Mouse (Mus musculus) CH12.LX (cell line): ENCODE measurements at regions not wholly inside any gene's neighbourhood (a gene's known extent, or its start where the extent isn't known, plus 50 kb on each side); places are given as distances from the start of the nearest gene placed in this dataset.

Source experiments
- CTCF ChIP-seq, 2 experiments: IDR thresholded peaks in 1 of 2; conservative IDR thresholded peaks in 1 of 2; 2 replicates each; pipeline ENCODE4 v1.5.1; 2011 to 2012; ENCODE audit warnings: low read depth in 2 of 2, low read length in 2 of 2, improper control_type of control experiment in 1 of 2, inconsistent platforms in 1 of 2, mild to moderate bottlenecking in 1 of 2, moderate library complexity in 1 of 2
- EP300 ChIP-seq: IDR thresholded peaks from 2 replicates; pipeline ENCODE4 v1.6.1; 2011; ENCODE audit warnings: low read length, improper control_type of control experiment
- HCFC1 ChIP-seq: IDR thresholded peaks from 2 replicates; pipeline ENCODE4 v1.6.1; 2012; ENCODE audit warnings: low read depth, mild to moderate bottlenecking, inconsistent platforms, low read length, improper control_type of control experiment
- MEF2A ChIP-seq: IDR thresholded peaks from 2 replicates; pipeline ENCODE4 v1.6.1; 2014; ENCODE audit warnings: low read depth, mild to moderate bottlenecking, inconsistent platforms, low read length, improper control_type of control experiment, borderline replicate concordance
- POLR2A ChIP-seq: IDR thresholded peaks from 2 replicates; pipeline ENCODE4 v1.6.1; 2011; ENCODE audit warnings: low read depth, mild to moderate bottlenecking, improper control_type of control experiment, low read length

- TF ChIP-seq CTCF (conservative IDR thresholded peaks at IDR 0.05 in 1 of 2, IDR thresholded peaks at IDR 0.05 in 1 of 2; ENCODE audit: low read depth in 2 of 2, low read length in 2 of 2) (no peak), EP300 (no peak), MEF2A (no peak), HCFC1 (no peak), POLR2A (no peak)
Measured at GRCm38 (mm10) chr11:63456356-63456755, 327.6 kb downstream of the Pmp22 start.
